Mouse (Mus musculus): ENCODE measurements around the gene Rpusd3. TPM values are rescaled to one million over a fixed set of nuclear protein-coding genes. Genes with fewer than 3 reads are reported as not detected.

Gene Rpusd3
- total RNA-seq, 2 experiments from 2014 or later: 17.1 to 19.0 TPM

- no peak for DNase-seq (ENCODE audit: low spot score in 2 of 2)
- intact Hi-C loops (cut with DNase I): no loop called here
Observed at GRCm38 (mm10) chr6:113433661-113434060, 14.5 kb upstream of the Rpusd3 start.

DNA sequence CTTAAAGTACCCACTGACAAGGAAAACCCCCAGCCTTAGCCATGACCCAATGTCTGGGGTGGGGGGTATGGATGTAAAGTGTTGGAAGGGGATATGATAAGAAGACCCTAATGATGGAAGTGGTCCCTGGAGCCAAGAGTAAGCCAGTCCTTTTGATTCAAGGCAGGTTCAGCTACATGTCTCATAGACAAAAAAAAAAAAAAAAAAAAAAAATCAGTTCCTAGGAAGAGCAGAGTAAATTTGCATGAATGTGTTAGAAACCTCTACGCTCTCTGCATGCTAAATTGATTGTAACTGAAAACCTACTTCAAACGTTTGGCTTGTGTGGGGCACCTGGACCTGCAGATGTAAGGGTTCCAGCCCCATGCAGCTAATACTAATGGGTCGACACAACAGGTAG lies 12.7 kb upstream of the Rpusd3 start:
- intact Hi-C loops (cut with DNase I): no loop called here

GRCm38 (mm10) chr6:113430846-113431245 lies 11.7 kb upstream of the Rpusd3 start:
- intact Hi-C loops (cut with DNase I): no loop called here
- DNase-seq (ENCODE audit: low spot score in 2 of 2): no peak

More for the DNA sequence above, 12.7 kb upstream of the Rpusd3 start:
- DNase-seq (ENCODE audit: low spot score in 2 of 2): no peak

- no peak for DNase-seq (ENCODE audit: low spot score in 2 of 2)
- intact Hi-C loops (cut with DNase I): no loop called here
Observed at GRCm38 (mm10) chr6:113429965-113430364, 10.8 kb upstream of the Rpusd3 start.

GRCm38 (mm10) chr6:113428006-113428405 lies 8.9 kb upstream of the Rpusd3 start:
- intact Hi-C loops (cut with DNase I): no loop called here
- no peak for DNase-seq (ENCODE audit: low spot score in 2 of 2)

DNA sequence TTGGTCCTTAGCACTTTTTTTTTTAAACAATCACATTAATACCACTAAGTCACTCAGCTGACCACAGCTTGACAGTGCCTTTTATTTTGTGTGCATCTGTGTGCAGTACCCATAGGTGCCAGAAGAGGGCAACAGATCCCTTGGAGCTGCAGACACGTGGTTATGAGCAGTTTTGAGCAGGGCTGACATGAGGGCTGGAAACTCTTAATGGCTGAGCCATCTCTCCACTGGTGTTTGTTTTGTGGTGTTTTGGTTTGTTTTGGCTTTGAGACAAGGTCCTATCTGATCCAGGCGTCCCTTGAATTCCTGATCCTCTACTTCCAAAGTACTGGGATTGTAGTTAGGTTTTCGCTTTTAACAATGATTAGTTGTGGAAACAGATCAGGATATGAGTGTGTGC lies 8.3 kb upstream of the Rpusd3 start:
- DNase-seq (ENCODE audit: low spot score in 2 of 2): no peak
- intact Hi-C loops (cut with DNase I): no loop called here

DNA sequence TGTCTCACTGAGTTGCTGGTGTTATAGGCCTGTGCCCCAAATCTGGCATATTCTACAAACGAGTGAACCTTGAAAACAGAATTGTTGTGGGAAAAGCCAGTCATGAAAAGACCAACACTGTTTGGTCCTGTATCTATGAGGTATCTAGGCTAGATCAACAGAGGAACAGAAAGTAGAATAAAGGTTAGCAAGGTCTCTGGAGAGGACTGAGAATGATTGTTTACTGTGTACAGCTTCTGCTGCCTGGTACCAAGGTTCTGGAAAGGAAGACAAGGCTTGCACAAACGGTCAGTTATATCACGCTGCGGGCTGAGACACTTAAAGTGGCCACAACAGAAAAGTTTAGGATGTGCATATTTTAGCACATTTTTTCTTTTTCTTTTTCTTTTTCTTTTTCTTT lies 7.6 kb upstream of the Rpusd3 start:
- no peak for DNase-seq (ENCODE audit: low spot score in 2 of 2)
- intact Hi-C loops (cut with DNase I): no loop called here

GRCm38 (mm10) chr6:113424187-113424586 lies 5.0 kb upstream of the Rpusd3 start:
- DNase-seq (ENCODE audit: low spot score in 2 of 2): no peak
- intact Hi-C loops (cut with DNase I): loop anchor here (5.0 kb wide), 1 partner anchor 82 kb away; the partner anchor contains the start of gene Camk1

- intact Hi-C loops (cut with DNase I): loop anchor here (5.0 kb wide), 1 partner anchor 81 kb away; the partner anchor contains the start of gene Camk1
- no peak for DNase-seq (ENCODE audit: low spot score in 2 of 2)
Observed at GRCm38 (mm10) chr6:113423000-113423399, 3.9 kb upstream of the Rpusd3 start.

- intact Hi-C loops (cut with DNase I): no loop called here
- DNase-seq (ENCODE audit: low spot score in 2 of 2): no peak
Observed at GRCm38 (mm10) chr6:113418441-113419198, 520 bp downstream of the Rpusd3 start.

- no peak for DNase-seq (ENCODE audit: low spot score in 2 of 2)
- intact Hi-C loops (cut with DNase I): no loop called here
Observed at GRCm38 (mm10) chr6:113416416-113416815, 2.7 kb downstream of the Rpusd3 start.

GRCm38 (mm10) chr6:113410001-113410400 lies 9.1 kb downstream of the Rpusd3 start:
- no peak for DNase-seq (ENCODE audit: low spot score in 2 of 2)
- intact Hi-C loops (cut with DNase I): no loop called here

DNA sequence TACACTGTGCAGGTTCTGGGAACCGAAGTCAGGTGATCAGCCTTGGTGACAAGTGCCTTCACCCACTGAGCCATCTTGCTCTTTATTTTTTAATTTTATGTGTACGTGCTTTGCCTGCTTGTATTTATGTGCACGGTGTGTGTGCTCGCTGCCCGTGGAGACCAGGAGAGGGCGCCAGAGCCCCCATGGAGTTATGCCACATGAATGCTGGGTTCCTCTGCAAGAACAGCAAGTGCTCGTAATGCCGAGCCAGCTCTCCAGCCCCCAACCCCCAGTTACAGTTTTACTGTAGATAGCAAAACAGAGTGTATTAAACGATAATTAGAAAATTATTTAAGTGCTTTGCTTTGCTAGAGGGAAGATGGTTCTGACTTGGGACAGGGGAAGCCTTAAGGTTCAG lies 12.5 kb downstream of the Rpusd3 start:
- no peak for DNase-seq (ENCODE audit: low spot score in 2 of 2)
- intact Hi-C loops (cut with DNase I): no loop called here

DNA sequence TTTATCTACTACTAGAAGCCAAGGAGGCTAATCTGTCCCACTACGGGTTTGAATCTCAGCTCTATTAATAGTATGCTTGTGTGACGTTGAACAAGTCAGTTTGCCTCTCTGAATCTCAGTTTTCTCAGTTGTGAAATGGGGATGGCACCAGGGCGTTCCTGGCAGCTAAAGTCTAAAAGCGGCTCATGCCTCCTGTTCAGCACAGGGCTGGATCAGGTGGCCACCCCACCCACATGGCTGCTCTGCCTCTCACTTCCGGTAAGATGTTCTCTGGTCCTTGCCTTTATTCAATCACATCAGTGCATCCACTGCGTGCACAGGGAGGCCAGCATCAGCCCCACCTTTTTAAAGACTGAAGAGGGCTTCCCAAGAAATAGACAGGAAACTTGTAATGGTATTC lies 13.7 kb downstream of the Rpusd3 start:
- DNase-seq (ENCODE audit: low spot score in 2 of 2): peak; percentile 62 to 73
- intact Hi-C loops (cut with DNase I): no loop called here

- intact Hi-C loops (cut with DNase I): no loop called here
Observed at GRCm38 (mm10) chr6:113404649-113405448, 14.3 kb downstream of the Rpusd3 start.

GRCm38 (mm10) chr6:113402094-113402493 lies 17.0 kb downstream of the Rpusd3 start:
- peak in 1 of 2 experiments; percentile 43 for DNase-seq (ENCODE audit: low spot score in 2 of 2)
- intact Hi-C loops (cut with DNase I): no loop called here

More at GRCm38 (mm10) chr6:113404649-113405448, 14.3 kb downstream of the Rpusd3 start:
- DNase-seq (ENCODE audit: low spot score in 2 of 2): no peak

DNA sequence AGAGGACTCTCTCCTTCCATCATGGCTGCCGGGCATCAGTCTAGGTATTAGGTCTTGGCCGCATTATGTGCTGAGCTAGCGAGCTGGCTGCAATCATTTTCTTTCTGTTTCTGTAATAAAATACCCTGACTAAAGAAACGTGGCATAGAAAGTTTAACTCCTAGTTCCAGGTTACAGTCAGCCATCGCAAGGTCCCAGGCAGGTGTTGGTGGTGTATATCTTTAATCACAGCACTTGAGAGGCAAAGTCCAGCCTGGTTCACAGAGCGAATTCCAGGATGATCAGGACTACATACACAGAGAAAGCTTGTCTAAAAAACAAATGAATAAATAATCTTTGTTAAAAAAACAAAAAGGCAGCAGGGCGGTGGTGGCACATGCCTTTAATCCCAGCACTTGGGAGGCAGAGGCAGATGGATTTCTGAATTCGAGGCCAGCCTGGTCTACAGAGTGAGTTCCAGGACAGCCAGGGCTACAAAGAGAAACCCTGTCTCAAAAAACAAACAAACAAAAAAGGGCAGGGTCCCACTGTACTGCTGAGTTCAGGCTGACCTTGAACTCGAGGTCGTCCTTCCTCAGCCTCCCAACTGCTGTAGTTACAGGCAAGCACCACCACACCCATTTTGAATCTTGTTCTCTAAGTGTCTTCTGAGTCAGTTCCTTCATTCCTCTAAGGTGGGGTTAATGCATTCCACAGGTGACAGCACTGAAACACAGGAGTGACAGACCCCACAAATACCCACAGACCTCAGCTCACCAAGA lies 22.7 kb downstream of the Rpusd3 start:
- DNase-seq (ENCODE audit: low spot score in 2 of 2): no peak
- intact Hi-C loops (cut with DNase I): no loop called here

GRCm38 (mm10) chr6:113395501-113395900 lies 23.6 kb downstream of the Rpusd3 start:
- intact Hi-C loops (cut with DNase I): no loop called here
- no peak for DNase-seq (ENCODE audit: low spot score in 2 of 2)

- DNase-seq (ENCODE audit: low spot score in 2 of 2): no peak
- intact Hi-C loops (cut with DNase I): no loop called here
Observed at GRCm38 (mm10) chr6:113394811-113395210, 24.3 kb downstream of the Rpusd3 start.

- intact Hi-C loops (cut with DNase I): no loop called here
Observed at GRCm38 (mm10) chr6:113393951-113394350, 25.2 kb downstream of the Rpusd3 start.

More at GRCm38 (mm10) chr6:113393951-113394350, 25.2 kb downstream of the Rpusd3 start:
- no peak for DNase-seq (ENCODE audit: low spot score in 2 of 2)

Data from left cerebral cortex, postnatal 36 days (tissue).